Mouse (Mus musculus): ENCODE data around the gene Gm16434. TPM values are rescaled to one million over a fixed set of nuclear protein-coding genes. Genes with fewer than 3 reads are reported as not detected.
"Not testable (repeated sequence)": the region's sequence is repeated elsewhere in the genome, so short reads cannot be mapped to it uniquely, and the experiment has no call there.

The Gm16434 gene
- not detected in 2 replicates for polyA plus RNA-seq (2014; fragmentation: Nextera tagmentation; extraction: Ambion mirVana)

DNA sequence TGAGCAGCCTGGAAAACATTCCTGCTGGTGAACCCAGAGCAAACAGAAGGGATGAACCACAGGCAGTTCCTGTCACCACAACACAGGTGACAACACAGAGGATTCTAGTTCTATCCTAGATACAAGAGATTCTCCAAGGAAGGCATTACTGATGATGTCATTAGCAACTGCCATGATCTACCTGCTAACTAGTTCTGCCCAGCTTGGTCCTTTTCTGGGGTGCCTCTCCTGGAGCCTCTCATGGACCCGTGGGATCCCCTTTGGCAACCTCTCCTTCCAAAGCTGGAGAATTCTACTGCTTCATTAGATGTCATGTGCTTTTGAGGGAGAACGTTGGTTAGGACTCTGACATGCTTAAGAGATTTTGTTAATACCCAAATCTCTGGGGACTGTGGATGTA is at the start of gene Gm16434:
Gene Gm16434, minus strand, starts transcription at position 101 of the 400 bp plus-strand sequence.
- not testable (repeated sequence) for H3K27ac ChIP-seq (ENCODE audit: low read depth); H3K27me3 ChIP-seq (ENCODE audit: insufficient read depth, low read length); DNase-seq; H3K4me3 ChIP-seq (ENCODE audit: low read depth, low read length); H3K9me3 ChIP-seq (ENCODE audit: low read depth, low read length); H3K4me2 ChIP-seq; H3K9ac ChIP-seq; H3K36me3 ChIP-seq (ENCODE audit: insufficient read depth); ATAC-seq (ENCODE audit: insufficient read depth); H3K4me1 ChIP-seq (ENCODE audit: insufficient read depth)
- WGBS: no CpG with 5 or more reads among the region's 2 CpGs

DNA sequence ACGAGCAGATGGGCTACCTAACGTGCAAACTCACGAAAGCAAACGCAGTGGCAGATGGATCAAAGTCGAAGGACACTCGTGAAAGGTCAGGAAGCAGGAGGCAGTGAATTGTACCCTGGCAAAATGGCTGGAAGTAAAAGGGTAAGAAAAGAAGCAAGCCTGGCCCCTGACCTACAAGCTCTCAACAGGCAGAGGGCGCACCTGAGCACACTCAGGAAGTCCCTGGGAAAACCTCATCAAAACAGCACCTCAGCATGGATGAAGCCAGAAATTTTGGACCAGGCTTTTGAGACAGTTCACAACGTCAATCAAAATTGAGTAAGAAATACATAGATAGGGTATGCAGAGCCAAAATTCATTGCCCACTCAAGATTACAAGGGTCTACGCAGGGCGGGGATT is 49.2 kb upstream of the Gm16434 start:
- not testable (repeated sequence) for H3K4me3 ChIP-seq (ENCODE audit: low read depth, low read length); H3K27ac ChIP-seq (ENCODE audit: low read depth); ATAC-seq (ENCODE audit: insufficient read depth); H3K36me3 ChIP-seq (ENCODE audit: insufficient read depth); H3K9me3 ChIP-seq (ENCODE audit: low read depth, low read length); H3K4me2 ChIP-seq; H3K27me3 ChIP-seq (ENCODE audit: insufficient read depth, low read length); H3K4me1 ChIP-seq (ENCODE audit: insufficient read depth); H3K9ac ChIP-seq
- TF ChIP-seq CTCF (IDR thresholded peaks at IDR 0.05; ENCODE audit: low read depth): peak; percentile 55
- 0% methylated on average over 5 of the region's 10 CpGs for WGBS
- peak; percentile 39 for DNase-seq

DNA sequence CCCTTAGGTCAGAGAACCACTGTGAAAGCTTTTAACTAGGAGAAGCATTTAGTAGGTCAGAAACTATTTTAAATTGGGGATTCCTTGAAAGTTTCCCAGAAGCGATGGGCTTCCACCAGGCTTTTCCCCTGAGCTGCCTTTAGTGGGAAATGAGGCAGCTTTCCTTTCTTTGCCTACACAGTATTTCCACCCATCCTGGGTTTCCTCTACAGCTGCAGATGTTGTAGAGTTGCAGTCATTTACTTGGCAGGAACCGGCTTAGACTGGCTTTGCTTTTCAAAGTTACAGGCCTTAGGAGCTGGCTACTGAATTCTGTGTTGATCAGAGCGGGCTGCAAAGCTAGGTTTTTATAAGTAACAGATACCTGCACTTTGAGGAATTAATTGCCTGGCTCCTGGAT is 5.7 kb upstream of the Gm16434 start:
- H3K36me3 ChIP-seq (ENCODE audit: insufficient read depth); H3K27me3 ChIP-seq (ENCODE audit: insufficient read depth, low read length); DNase-seq; H3K9me3 ChIP-seq (ENCODE audit: low read depth, low read length); ATAC-seq (ENCODE audit: insufficient read depth); H3K9ac ChIP-seq; H3K4me1 ChIP-seq (ENCODE audit: insufficient read depth); H3K4me3 ChIP-seq (ENCODE audit: low read depth, low read length); H3K4me2 ChIP-seq; H3K27ac ChIP-seq (ENCODE audit: low read depth): not testable (repeated sequence)
- 83% methylated on average over 1 of the region's 3 CpGs for WGBS

GRCm38 (mm10) chr14:7174483-7174971 is 19.8 kb downstream of the Gm16434 start, which contains the start of gene Gm3512:
Gene Gm3512, minus strand, starts transcription at chr14:7174533.
- no CpG with 5 or more reads among the region's 37 CpGs for WGBS
- not testable (repeated sequence) for H3K9ac ChIP-seq; DNase-seq; ATAC-seq (ENCODE audit: insufficient read depth); H3K36me3 ChIP-seq (ENCODE audit: insufficient read depth); H3K27me3 ChIP-seq (ENCODE audit: insufficient read depth, low read length); H3K4me3 ChIP-seq (ENCODE audit: low read depth, low read length); H3K9me3 ChIP-seq (ENCODE audit: low read depth, low read length); H3K27ac ChIP-seq (ENCODE audit: low read depth); H3K4me2 ChIP-seq; H3K4me1 ChIP-seq (ENCODE audit: insufficient read depth)

Other genes with a start within 250 kb of the Gm16434 start
- not detected in 2 replicates for gene Gm6356, start 220.7 kb downstream of the Gm16434 start, polyA plus RNA-seq (2014; fragmentation: Nextera tagmentation; extraction: Ambion mirVana)
- 0.66 and 0.93 TPM in 2 replicates for gene Gm10406, start 167.1 kb downstream of the Gm16434 start, polyA plus RNA-seq (2014; fragmentation: Nextera tagmentation; extraction: Ambion mirVana)
- not detected in 2 replicates for gene Gm3685, start 149.6 kb downstream of the Gm16434 start, polyA plus RNA-seq (2014; fragmentation: Nextera tagmentation; extraction: Ambion mirVana)
- gene Gm3696, start 93.9 kb downstream of the Gm16434 start, polyA plus RNA-seq (2014; fragmentation: Nextera tagmentation; extraction: Ambion mirVana): 1.9 TPM in 2 replicates
- not detected in 2 replicates for gene Gm6676, start 69.1 kb downstream of the Gm16434 start, polyA plus RNA-seq (2014; fragmentation: Nextera tagmentation; extraction: Ambion mirVana)
- gene Gm3512, start 20.0 kb downstream of the Gm16434 start, polyA plus RNA-seq (2014; fragmentation: Nextera tagmentation; extraction: Ambion mirVana): 3.5 and 4.2 TPM in 2 replicates
- gene Gm3727, start 70.2 kb upstream of the Gm16434 start, polyA plus RNA-seq (2014; fragmentation: Nextera tagmentation; extraction: Ambion mirVana): not detected in 2 replicates
- gene Gm3739, start 120.5 kb upstream of the Gm16434 start, polyA plus RNA-seq (2014; fragmentation: Nextera tagmentation; extraction: Ambion mirVana): 0.68 and 1.0 TPM in 2 replicates
- not detected in 2 replicates for gene Gm5797, start 137.9 kb upstream of the Gm16434 start, polyA plus RNA-seq (2014; fragmentation: Nextera tagmentation; extraction: Ambion mirVana)
- gene Gm8374, start 170.6 kb upstream of the Gm16434 start, polyA plus RNA-seq (2014; fragmentation: Nextera tagmentation; extraction: Ambion mirVana): not detected in 2 replicates

Data from lung, embryonic 14.5 days (tissue).